Mouse (Mus musculus) MEL (cell line): ENCODE measurements around the gene Ddr1.

Experiments used
- CTCF ChIP-seq, 3 experiments: IDR thresholded peaks in 2 of 3; conservative IDR thresholded peaks in 1 of 3; 2 replicates each; pipeline ENCODE4 v1.5.1; 2011 to 2012; ENCODE audit warnings: low read length in 3 of 3, low read depth in 2 of 3, mild to moderate bottlenecking in 2 of 3, improper control_type of control experiment in 1 of 3, inconsistent platforms in 1 of 3, mixed read lengths in 1 of 3, moderate library complexity in 1 of 3; ENCODE audit not compliant: control insufficient read depth in 1 of 3, insufficient read depth in 1 of 3, poor library complexity in 1 of 3, severe bottlenecking in 1 of 3
- NELFE ChIP-seq: IDR thresholded peaks from 2 replicates; pipeline ENCODE4 v1.6.1; 2011; ENCODE audit warnings: low read depth, low read length, improper control_type of control experiment

DNA sequence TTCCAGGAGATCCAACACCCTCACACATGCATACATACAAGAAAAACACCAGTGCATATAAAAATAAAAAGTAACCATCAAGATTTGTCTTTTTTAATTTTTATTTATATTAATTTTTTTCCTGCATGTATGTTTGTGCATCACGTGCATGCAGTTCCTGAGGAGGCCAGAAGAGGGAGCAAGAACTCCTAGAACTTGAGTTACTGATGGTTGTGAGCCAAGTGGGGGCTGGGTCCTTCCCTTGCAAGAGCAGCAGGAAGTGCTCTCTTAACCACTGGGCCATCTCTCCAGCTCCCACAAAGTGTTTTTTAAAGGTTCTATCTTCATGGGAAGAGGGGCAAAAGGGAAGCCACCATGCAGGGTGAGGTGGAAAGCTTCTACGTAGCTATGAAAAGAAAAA is 9.1 kb downstream of the Ddr1 start:
- TF ChIP-seq CTCF (IDR thresholded peaks at IDR 0.05 in 2 of 3, conservative IDR thresholded peaks at IDR 0.05 in 1 of 3; ENCODE audit: control insufficient read depth in 1 of 3, insufficient read depth in 1 of 3, low read depth in 2 of 3, low read length in 3 of 3, poor library complexity in 1 of 3, severe bottlenecking in 1 of 3), result peak; percentile 19 to 58 (median 50); a peak in 5 of 6 replicates
- no peak for TF ChIP-seq NELFE
